Mouse (Mus musculus) gastrocnemius, postnatal 36 days (tissue): Measurements from ENCODE around the gene Dnajc7. TPM values are rescaled to one million over a fixed set of nuclear protein-coding genes. Genes with fewer than 3 reads are reported as not detected.
"Not testable (repeated sequence)": the region's sequence is repeated elsewhere in the genome, so short reads cannot be mapped to it uniquely, and the experiment has no call there.

Experiments used
- DNase-seq, 2 experiments: peaks; one replicate each; pipeline ENCODE4 v3.0.0; 2022
- intact Hi-C: fragments of 180-260 bp; cut with DNase I; formaldehyde crosslinking; loops from one replicate; pipeline ENCODE4 v1.15.1; 2025
- long read RNA-seq, 2 experiments: library from polyadenylated mRNA; stranded (forward); transcript quantifications; one replicate each; pipeline ENCODE4 v2.0.0; 2021
- total RNA-seq, 2 experiments: library from RNA; stranded (reverse); gene quantifications; 2 replicates each; pipeline ENCODE4 v1.2.3; 2021

Dnajc7 gene
- 100 to 1,000 TPM; 105 to 110 TPM for total RNA-seq
- long read RNA-seq, experiment 1, transcript Dnajc7-201 (14 exons, 2,330 nt) = major isoform, 13 of 50 reads
- long read RNA-seq, experiment 1, partial matches to known transcripts = 30 of 50 reads
- long read RNA-seq, experiment 1, other reads (novel, unspliced or antisense) = 3 of 50 reads
- long read RNA-seq, experiment 2, transcript Dnajc7-201 (14 exons, 2,330 nt) = major isoform, 25 of 51 reads
- long read RNA-seq, experiment 2, partial matches to known transcripts = 4 of 51 reads
- long read RNA-seq, experiment 2, other reads (novel, unspliced or antisense) = 18 of 51 reads

DNA sequence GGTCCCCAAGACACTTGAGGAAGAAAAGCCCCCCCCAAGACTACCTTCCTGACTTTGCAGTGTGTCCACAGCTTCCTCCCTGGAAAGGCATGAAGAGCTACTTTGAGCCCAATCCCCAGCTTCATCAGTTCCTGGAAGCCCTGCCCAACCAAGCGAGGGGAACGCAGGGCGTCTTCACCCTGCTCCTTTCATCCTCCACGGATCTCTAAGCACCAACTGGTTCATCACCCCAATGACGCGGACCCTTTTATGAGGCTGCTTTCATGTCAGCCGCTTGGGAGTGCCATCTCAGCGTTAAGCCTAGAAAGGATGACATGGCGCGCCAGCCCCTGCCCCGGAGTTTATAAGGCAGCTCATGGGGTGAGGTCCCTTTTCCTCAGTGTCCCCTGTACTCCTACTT, at the start of gene Dnajc7:
Gene Dnajc7, minus strand, starts transcription at position 187 of the 400 bp plus-strand sequence.
- no peak for DNase-seq
- intact Hi-C loops = no loop called here

- no peak for DNase-seq
- intact Hi-C loops = no loop called here
These were observed 39.8 kb upstream of the Dnajc7 start for GRCm38 (mm10) chr11:100659806-100660205.

DNA sequence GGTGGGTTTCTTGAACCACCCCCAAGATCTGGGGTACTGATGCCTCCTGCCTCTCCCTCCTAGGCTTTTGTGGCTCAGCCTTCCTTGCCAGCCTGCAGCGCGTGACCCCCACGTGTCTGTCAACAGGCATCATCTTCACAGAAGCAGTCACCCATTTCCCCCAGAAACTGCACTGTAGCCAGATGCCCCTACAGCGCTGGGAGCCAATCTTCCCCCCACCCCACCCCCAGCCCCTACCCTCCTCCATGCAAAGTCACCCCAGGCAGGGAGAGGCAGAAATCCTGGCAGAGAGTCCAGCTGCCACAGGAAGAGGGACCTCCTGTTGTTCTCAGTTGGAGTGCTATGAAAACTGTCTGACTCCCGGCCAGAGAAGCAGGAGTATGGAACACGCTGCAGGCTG, 36.5 kb upstream of the Dnajc7 start:
- intact Hi-C loops = no loop called here
- DNase-seq = no peak

DNA sequence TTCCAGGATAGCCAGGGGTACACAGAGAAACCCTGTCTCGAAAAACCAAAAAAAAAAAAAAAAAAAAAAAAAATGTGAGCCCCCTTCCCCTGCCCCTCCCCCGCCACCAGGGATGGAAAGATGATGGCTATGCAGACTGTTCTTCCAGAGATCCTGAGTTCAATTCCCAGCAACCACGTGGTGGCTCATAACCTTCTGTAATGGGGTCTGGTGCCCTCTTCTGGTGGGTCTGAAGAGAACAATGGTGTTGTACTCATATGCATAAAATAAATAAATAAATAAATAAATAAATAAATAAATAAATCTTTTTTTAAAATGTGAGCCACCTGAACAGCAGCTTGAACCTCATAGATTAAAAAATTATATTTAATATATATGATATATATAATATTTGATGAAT, 35.6 kb upstream of the Dnajc7 start:
- intact Hi-C loops, DNase-seq: not testable (repeated sequence)

DNA sequence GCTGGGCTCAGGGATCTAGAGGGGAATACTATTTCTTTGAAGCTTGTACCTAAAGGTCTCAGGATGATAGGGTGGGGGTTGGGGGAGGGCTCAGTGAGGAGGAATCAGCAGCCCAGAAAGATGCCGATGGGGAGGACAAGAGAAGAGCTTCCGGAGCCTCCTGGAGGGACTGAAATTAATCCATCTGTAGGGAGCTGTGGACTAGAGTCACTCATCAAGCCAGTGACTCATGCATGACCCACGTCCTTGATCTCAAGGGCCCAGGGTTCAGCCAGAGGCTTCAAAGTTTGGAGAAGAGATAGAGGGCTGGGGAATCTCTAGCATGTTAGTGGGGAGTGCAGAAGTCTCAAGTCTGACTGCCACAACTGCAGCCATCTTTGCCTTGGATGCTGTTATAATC, 31.8 kb upstream of the Dnajc7 start:
- intact Hi-C loops = no loop called here
- no peak for DNase-seq

DNA sequence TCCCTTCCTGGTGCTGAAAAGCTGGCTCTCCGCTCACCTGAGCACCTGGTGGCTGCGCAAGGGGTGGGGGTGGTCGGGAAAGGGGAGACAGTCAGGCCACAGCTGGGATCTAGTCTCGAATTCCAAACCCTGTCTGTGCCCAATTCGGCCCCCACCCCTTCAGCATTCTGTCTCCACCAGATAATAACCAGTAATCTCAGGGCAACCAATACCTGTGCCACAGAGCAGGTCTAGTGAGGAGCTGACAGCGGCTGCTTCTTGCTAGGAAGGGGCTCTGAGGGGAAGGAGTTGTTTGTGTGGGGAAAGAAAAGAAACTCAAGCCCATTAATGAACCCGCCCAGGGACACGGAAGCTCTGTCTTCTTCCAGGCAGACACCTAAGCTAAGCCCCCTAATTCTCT, 31.2 kb upstream of the Dnajc7 start:
- DNase-seq = no peak
- intact Hi-C loops = no loop called here

DNA sequence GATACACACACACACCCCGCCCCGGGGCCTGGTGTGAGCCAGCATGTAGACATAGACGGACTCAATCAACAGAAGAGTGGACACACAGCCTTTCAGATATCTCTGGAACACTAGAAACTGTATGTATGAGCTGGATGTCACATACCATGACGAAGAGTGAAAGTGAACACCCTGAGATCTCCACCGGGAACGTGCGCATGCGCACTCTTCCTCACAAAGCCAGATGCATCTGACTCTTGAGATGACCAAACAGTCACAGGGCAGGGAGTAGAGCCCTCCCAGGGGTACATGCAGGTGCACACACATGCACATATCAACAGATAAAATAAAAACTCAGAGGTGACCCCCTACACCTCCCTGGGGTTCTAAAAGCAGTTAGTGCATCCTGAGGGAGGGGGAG, 28.4 kb upstream of the Dnajc7 start:
- DNase-seq = no peak
- intact Hi-C loops = no loop called here

- DNase-seq = no peak
- intact Hi-C loops = no loop called here
These were observed 26.3 kb upstream of the Dnajc7 start for GRCm38 (mm10) chr11:100646265-100646664.

GRCm38 (mm10) chr11:100643612-100644575, 23.9 kb upstream of the Dnajc7 start:
- no peak for DNase-seq
- intact Hi-C loops = no loop called here

GRCm38 (mm10) chr11:100640159-100640906, 20.4 kb upstream of the Dnajc7 start:
- intact Hi-C loops = no loop called here
- DNase-seq = no peak

DNA sequence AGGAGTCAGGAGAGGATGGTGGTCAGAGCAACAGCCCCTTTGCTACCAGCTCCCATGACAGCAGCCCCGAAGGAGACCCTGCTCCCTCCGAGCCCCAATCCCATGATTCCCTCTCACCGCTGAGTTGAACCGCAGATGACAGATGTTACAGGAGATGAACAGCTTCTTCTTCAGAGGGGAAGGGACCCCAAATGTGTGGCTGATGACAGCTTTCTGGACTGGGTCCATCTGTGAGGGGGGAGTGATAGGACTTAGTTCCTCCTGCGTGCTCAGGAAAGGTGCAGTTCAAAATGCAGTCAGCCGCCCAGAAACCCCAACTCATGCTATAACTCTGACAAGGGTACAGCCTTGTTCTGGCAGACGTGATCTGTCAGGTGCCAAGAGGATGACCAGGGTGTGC, 14.6 kb upstream of the Dnajc7 start:
- intact Hi-C loops = loop anchor here (2.0 kb wide), 1 partner anchor 54 kb away; no protein-coding TSS in a partner anchor

DNA sequence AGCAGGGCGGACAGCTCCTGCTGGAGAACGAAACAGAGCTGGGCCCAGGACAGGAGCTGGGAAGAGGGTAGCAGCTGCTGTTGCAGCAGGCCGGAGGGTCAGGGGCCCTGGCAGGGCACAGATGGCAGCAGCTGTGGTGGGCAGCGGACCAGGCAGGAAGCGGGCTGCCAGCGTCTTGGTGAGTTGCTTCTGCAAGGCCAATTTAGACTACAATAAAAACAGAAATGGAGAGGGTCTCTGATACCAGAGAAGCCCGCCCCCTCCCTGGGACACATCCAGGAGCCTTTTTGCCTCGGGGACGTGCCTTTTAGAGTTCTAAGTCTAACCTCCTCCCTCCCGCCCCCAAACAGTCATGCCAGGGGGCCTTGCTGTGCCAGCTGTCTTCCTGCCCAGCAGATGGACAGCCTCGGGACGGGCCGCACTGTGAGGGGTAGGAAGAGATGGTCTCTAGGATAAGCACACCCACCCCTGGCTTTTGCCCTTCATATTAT, 8.9 kb upstream of the Dnajc7 start:
- intact Hi-C loops = no loop called here
- DNase-seq = no peak

More for the DNA sequence above, 14.6 kb upstream of the Dnajc7 start:
- DNase-seq = no peak

DNA sequence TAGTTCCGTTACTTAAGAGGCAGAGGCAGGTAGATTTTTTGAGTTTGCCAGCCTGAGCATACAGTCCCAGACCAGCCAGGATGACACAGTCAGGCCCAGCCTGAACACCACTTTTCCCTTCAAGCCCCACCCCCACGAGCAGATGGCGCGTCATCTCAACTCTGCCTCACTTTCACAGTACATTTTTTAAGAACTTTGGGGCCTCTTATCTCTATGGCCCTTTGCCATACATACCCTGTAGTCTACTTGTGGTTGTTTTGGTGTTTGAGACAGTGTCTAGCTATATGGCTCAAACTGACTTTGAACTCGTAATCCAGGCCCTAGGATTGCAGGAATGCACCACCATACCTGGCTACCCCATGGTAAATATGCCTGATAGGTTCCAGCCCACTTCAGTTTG, 8.1 kb upstream of the Dnajc7 start:
- no peak for DNase-seq
- intact Hi-C loops = no loop called here

DNA sequence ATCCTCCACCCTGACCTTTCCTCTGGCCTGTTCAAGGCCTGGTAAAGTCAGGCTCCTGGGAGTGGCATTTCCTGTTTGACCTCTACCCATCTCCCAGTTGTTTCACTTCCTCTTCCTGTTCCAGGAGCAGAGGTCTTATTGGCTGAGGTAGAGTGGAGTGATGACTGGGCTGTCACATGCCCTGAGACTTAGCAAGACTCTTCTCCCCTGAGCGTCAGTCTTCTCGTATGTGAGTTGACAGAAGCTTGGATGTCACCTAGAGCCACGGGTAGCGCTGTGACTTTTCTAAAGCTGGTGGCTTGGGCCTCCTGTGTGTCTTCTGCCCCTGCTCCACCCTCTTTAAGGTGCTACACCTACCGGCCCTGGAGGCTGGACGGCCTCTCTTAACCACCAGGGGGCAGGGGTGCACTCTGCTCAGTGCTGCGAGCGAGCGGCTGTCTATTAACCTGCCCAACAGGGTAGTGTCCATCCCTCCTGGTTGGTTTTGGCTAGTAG, 6.8 kb upstream of the Dnajc7 start:
- intact Hi-C loops = loop anchor here (2.0 kb wide), 2 partner anchors 56 to 66 kb away; partner anchors contain the start of gene Zfp385c
- DNase-seq = peak; percentile 64 to 66

DNA sequence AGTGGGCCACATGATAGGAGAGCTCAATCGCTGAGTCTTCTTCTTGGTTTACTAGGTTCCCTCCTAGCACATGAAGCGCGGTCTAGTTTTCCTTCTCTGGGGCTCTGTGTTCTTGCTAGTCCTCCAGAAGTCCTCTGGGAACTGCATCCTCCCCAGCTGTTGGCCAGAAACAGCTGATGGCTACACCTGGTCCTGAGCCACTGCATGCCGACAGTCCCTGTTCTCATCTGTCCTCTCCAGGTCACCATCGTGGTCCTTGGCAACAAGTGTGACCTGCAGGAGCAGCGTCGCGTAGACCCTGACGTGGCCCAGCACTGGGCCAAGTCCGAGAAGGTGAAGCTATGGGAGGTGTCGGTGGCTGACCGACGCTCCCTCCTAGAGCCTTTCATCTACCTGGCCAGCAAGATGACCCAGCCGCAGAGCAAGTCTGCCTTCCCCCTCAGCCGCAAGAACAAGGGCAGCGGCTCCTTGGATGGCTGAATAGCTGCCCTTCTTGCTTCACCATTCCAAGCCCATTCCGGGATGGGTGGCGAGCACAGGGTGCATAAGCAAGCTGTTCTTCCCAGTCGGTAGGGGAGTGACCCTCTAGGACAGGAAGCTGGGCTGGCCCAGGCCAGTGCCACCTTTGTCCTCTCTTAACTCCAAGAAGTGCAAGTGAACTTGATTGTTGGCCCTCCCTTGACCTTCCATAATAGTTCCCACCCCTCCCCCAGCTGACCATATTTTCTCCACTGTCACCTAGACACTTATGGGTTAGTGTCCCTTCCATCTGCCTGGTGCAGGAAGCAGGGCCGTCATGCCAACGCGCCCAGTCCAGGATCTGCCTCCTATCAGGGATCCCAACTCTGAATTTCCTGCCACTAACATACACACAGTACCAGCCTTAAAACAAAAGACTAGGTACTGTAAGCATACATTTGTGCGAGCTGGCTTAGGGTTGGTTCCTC, 6.1 kb upstream of the Dnajc7 start:
- no peak for DNase-seq
- intact Hi-C loops = loop anchor here (2.0 kb wide), 2 partner anchors 55 to 67 kb away; partner anchors contain the start of gene Zfp385c

DNA sequence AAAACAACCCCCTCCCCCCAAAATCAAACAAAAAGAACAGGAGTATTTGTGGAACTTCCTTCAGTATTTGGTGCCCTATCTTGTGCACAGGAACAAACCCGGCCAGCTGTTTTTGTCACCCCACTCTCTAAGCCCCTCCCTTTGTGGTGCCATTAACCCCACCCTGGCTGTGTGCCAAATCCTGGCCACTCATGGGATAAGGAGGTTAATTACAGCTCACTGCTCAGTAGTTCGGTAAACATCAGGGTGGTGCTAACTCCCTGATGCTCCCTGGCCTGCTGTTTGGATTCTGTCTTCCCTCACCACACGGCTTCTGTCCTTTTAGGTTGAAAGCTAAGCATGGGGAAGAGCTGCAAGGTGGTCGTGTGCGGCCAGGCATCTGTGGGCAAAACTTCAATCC, 3.9 kb upstream of the Dnajc7 start:
- DNase-seq = no peak
- intact Hi-C loops = no loop called here

DNA sequence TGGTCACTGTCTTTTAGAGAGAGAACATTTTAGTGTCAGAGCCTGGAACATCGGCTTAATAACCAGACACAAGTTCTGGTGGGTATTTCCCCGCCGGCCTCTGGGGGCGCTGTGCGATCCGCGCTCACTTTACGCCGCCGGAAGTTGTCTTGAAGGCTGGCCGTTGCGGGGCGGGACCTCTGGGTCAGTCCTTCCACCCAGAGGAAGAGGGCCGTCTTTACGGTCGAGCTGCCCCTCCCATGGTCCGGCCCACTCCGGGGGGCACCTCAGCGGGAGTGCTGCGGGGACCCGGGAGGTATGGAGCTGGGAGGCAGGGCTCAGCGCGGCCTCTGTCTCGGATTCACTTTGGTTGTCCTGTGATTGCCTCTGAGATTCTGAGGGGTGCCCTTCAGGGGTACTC, 2.7 kb upstream of the Dnajc7 start:
- peak; percentile 93 to 95 for DNase-seq
- intact Hi-C loops = no loop called here

GRCm38 (mm10) chr11:100619485-100619975, 438 bp downstream of the Dnajc7 start:
- peak; percentile 93 for DNase-seq
- intact Hi-C loops = no loop called here
